Comparison of ENCODE assay signal across 24 mouse cellular contexts in the genomic region with DNA sequence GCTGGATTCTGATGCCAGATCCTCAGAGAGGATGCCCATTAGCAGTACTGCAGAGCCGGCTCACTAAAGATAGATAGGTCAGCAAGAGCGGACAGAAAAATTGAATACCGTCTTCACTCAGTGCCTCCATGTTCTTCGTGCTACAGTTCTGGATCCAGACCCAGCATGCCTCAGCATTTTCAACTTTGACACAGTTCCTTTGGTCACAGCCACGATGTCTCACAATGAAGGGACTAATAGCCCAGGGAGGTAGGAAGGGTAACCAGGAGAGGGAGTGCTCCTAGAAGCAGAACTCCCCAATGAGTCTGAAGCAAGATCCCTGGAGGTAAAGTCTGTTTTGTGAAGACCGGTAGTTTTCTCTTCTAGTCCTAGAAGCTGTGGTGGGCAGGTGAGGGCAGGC. TPM values are rescaled to one million over a fixed set of nuclear protein-coding genes. Genes with fewer than 3 reads are reported as not detected.
DNase-seq lines count a peak whose midpoint lies in the region; ATAC-seq and TF ChIP-seq lines count a peak whose summit lies in the region.
"Had no signal": no experiment of that assay in that cellular context is flagged by ENCODE, and none has a peak within 500 bp of the region (broad histone marks: within the 10 kb centered on the region; RNA-seq: fewer than 3 reads in every experiment).

No protein-coding gene starts in this region.

- no peaks in the 10 kb centered on the region for H3K27me3 ChIP-seq in heart, embryonic 10.5 days (ENCODE audit: insufficient read depth, poor library complexity, severe bottlenecking)
- H3K27me3 ChIP-seq in hindbrain, embryonic 10.5 days (ENCODE audit: insufficient read depth, poor library complexity, severe bottlenecking): no peaks in the 10 kb centered on the region
- H3K27me3 ChIP-seq in hindbrain, embryonic 11.5 days (ENCODE audit: control insufficient read depth, insufficient read depth, low read length): no peaks in the 10 kb centered on the region
- no peaks in the 10 kb centered on the region for H3K27me3 ChIP-seq in midbrain, embryonic 11.5 days (ENCODE audit: control insufficient read depth, insufficient read depth, low read length)
- H3K27me3 ChIP-seq in midbrain, embryonic 13.5 days: no peaks in the 10 kb centered on the region
- no peaks in the 10 kb centered on the region for H3K27me3 ChIP-seq in stomach, postnatal 0 days (ENCODE audit: control insufficient read depth, insufficient read depth, low read length)
- H3K27me3 ChIP-seq: CH12.LX; forebrain, embryonic 15.5 days; hindbrain, embryonic 13.5 days; liver, embryonic 12.5 days; stomach, embryonic 15.5 days had no signal

- H3K4me3 ChIP-seq in heart, embryonic 10.5 days: no peak overlapping the region
- no peak overlapping the region for H3K4me3 ChIP-seq in hindbrain, embryonic 10.5 days
- H3K4me3 ChIP-seq in hindbrain, embryonic 11.5 days (ENCODE audit: low read depth, low read length): no peak overlapping the region
- no peak overlapping the region for H3K4me3 ChIP-seq in midbrain, embryonic 11.5 days (ENCODE audit: low read depth, low read length)
- H3K4me3 ChIP-seq in midbrain, embryonic 13.5 days (replicated peaks): no peak overlapping the region
- H3K4me3 ChIP-seq in stomach, postnatal 0 days (ENCODE audit: low read depth, low read length): no peak overlapping the region
- H3K4me3 ChIP-seq: erythroblast, embryonic 14.5 days; forebrain, embryonic 15.5 days; hindbrain, embryonic 13.5 days; left cerebral cortex, adult 2 months; liver, embryonic 12.5 days; stomach, embryonic 15.5 days had no signal

- no peak for DNase-seq in heart, embryonic 10.5 days (ENCODE audit: low spot score)
- DNase-seq in heart, postnatal 10 days: no peak
- no peak for DNase-seq in hindbrain, embryonic 10.5 days (ENCODE audit: low spot score)
- no peak for DNase-seq in hindbrain, embryonic 11.5 days (ENCODE audit: low spot score)
- peak; percentile 69 for DNase-seq in midbrain, embryonic 11.5 days (ENCODE audit: low spot score, missing footprints)
- no peak for DNase-seq in stomach, postnatal 0 days (ENCODE audit: low spot score)
- DNase-seq in layer of hippocampus, postnatal 10 days (ENCODE audit: low spot score in 2 of 2): no peak
- DNase-seq: adrenal gland, postnatal 25 days; cerebellum, adult 2 months; gastrocnemius, postnatal 36 days; kidney, adult 8-10 months; kidney, postnatal 25 days; left cerebral cortex, postnatal 4 days; lung, postnatal 10 days; right cerebral cortex, postnatal 25 days had no signal

- peak overlapping the region; percentile 89 for H3K27ac ChIP-seq in heart, embryonic 10.5 days
- 0 out of 2 replicates have a peak overlapping the region, but pooled peaks have one; percentile 35 for H3K27ac ChIP-seq in hindbrain, embryonic 10.5 days
- no peak overlapping the region for H3K27ac ChIP-seq in hindbrain, embryonic 11.5 days (ENCODE audit: low read depth, low read length)
- no peak overlapping the region for H3K27ac ChIP-seq in midbrain, embryonic 11.5 days (ENCODE audit: low read depth, low read length)
- H3K27ac ChIP-seq in midbrain, embryonic 13.5 days: no peak overlapping the region
- no peak overlapping the region for H3K27ac ChIP-seq in stomach, postnatal 0 days (replicated peaks)
- H3K27ac ChIP-seq: forebrain, embryonic 15.5 days; hindbrain, embryonic 13.5 days; left cerebral cortex, adult 2 months; liver, embryonic 12.5 days had no signal

- H3K9me3 ChIP-seq in heart, embryonic 10.5 days: no peaks in the 10 kb centered on the region
- H3K9me3 ChIP-seq in hindbrain, embryonic 10.5 days: no peaks in the 10 kb centered on the region
- H3K9me3 ChIP-seq in hindbrain, embryonic 11.5 days (ENCODE audit: control insufficient read depth, low read length): no peaks in the 10 kb centered on the region
- H3K9me3 ChIP-seq in midbrain, embryonic 11.5 days (ENCODE audit: control insufficient read depth, low read length): no peaks in the 10 kb centered on the region
- H3K9me3 ChIP-seq in midbrain, embryonic 13.5 days: no peaks in the 10 kb centered on the region
- H3K9me3 ChIP-seq in stomach, postnatal 0 days (ENCODE audit: control insufficient read depth, low read length): no peaks in the 10 kb centered on the region
- H3K9me3 ChIP-seq: forebrain, embryonic 15.5 days; hindbrain, embryonic 13.5 days; liver, embryonic 12.5 days; stomach, embryonic 15.5 days had no signal

- H3K36me3 ChIP-seq in heart, embryonic 10.5 days: no peaks in the 10 kb centered on the region
- no peaks in the 10 kb centered on the region for H3K36me3 ChIP-seq in hindbrain, embryonic 10.5 days
- no peaks in the 10 kb centered on the region for H3K36me3 ChIP-seq in hindbrain, embryonic 11.5 days (ENCODE audit: control insufficient read depth, insufficient read depth, low read length)
- H3K36me3 ChIP-seq in midbrain, embryonic 11.5 days (ENCODE audit: control insufficient read depth, insufficient read depth, low read length): no peaks in the 10 kb centered on the region
- H3K36me3 ChIP-seq in midbrain, embryonic 13.5 days: no peaks in the 10 kb centered on the region
- H3K36me3 ChIP-seq in stomach, postnatal 0 days (ENCODE audit: control insufficient read depth, insufficient read depth, low read length): no peaks in the 10 kb centered on the region
- H3K36me3 ChIP-seq: forebrain, embryonic 15.5 days; hindbrain, embryonic 13.5 days; liver, embryonic 12.5 days; stomach, embryonic 15.5 days had no signal

- TF ChIP-seq CTCF in stomach, postnatal 0 days (IDR thresholded peaks at IDR 0.05; ENCODE audit: low read depth): peak; percentile 12; the same call in 1 of the 2 replicates

- no peak overlapping the region for H3K9ac ChIP-seq in hindbrain, embryonic 11.5 days (ENCODE audit: low read depth, low read length)
- H3K9ac ChIP-seq in midbrain, embryonic 11.5 days (ENCODE audit: low read length): no peak overlapping the region
- H3K9ac ChIP-seq in midbrain, embryonic 13.5 days (replicated peaks): no peak overlapping the region
- no peak overlapping the region for H3K9ac ChIP-seq in stomach, postnatal 0 days (ENCODE audit: low read length)
- H3K9ac ChIP-seq: forebrain, embryonic 15.5 days; hindbrain, embryonic 13.5 days; liver, embryonic 12.5 days; stomach, embryonic 15.5 days had no signal

- no peak for TF ChIP-seq EP300 in stomach, postnatal 0 days (optimal IDR thresholded peaks at IDR 0.05)

- 67% methylated on average over 6 of the region's 6 CpGs for WGBS in heart, embryonic 10.5 days
- 80% methylated on average over 6 of the region's 6 CpGs for WGBS in hindbrain, embryonic 10.5 days
- 86% methylated on average over 6 of the region's 6 CpGs for WGBS in hindbrain, embryonic 11.5 days
- 77% methylated on average over 6 of the region's 6 CpGs for WGBS in midbrain, embryonic 11.5 days
- 82% methylated on average over 6 of the region's 6 CpGs for WGBS in midbrain, embryonic 13.5 days
- 75% methylated on average over 6 of the region's 6 CpGs for WGBS in stomach, postnatal 0 days

- H3K4me2 ChIP-seq in hindbrain, embryonic 11.5 days (replicated peaks; ENCODE audit: low read depth, low read length): no peak overlapping the region
- no peak overlapping the region for H3K4me2 ChIP-seq in midbrain, embryonic 11.5 days
- no peak overlapping the region for H3K4me2 ChIP-seq in midbrain, embryonic 13.5 days (replicated peaks)
- H3K4me2 ChIP-seq in stomach, postnatal 0 days (replicated peaks; ENCODE audit: low read depth): no peak overlapping the region
- H3K4me2 ChIP-seq: forebrain, embryonic 15.5 days; hindbrain, embryonic 13.5 days; liver, embryonic 12.5 days; stomach, embryonic 15.5 days had no signal

- peaks cover 60% of the 10 kb centered on the region for H3K4me1 ChIP-seq in heart, embryonic 10.5 days
- peaks cover 31% of the 10 kb centered on the region for H3K4me1 ChIP-seq in hindbrain, embryonic 10.5 days (replicated peaks)
- no peaks in the 10 kb centered on the region for H3K4me1 ChIP-seq in hindbrain, embryonic 11.5 days (replicated peaks; ENCODE audit: control insufficient read depth, insufficient read depth, low read length)
- peaks cover 7% of the 10 kb centered on the region for H3K4me1 ChIP-seq in midbrain, embryonic 11.5 days (ENCODE audit: control insufficient read depth, insufficient read depth, low read length)
- peaks cover 8% of the 10 kb centered on the region for H3K4me1 ChIP-seq in midbrain, embryonic 13.5 days (replicated peaks)
- H3K4me1 ChIP-seq in stomach, postnatal 0 days (replicated peaks; ENCODE audit: control insufficient read depth, insufficient read depth): peaks cover 16% of the 10 kb centered on the region

- intact Hi-C loops in heart, postnatal 10 days (cut with DNase I): loop anchor here (2.0 kb wide), 1 partner anchor 32 kb away; no protein-coding TSS in a partner anchor

- ATAC-seq in hindbrain, embryonic 11.5 days (ENCODE audit: low FRiP score): no peak
- no peak for ATAC-seq in midbrain, embryonic 11.5 days (ENCODE audit: low FRiP score)
- ATAC-seq in midbrain, embryonic 13.5 days: no peak
- no peak for ATAC-seq in stomach, postnatal 0 days (ENCODE audit: low FRiP score, low TSS enrichment)
- ATAC-seq: forebrain, embryonic 15.5 days; inflammation-experienced regulatory T-cells, adult 6 months; liver, embryonic 12.5 days had no signal

RNA-seq across cellular contexts. Expression of gene Rock2, which starts 26.1 kb away (rescaled TPM):
- 16.9 and 19.6 TPM in 2 replicates for polyA plus RNA-seq in heart, embryonic 10.5 days (2016; fragmentation: Nextera tagmentation; extraction: Ambion mirVana)
- 10 to 100 TPM; 90.0 to 93.5 TPM for total RNA-seq in heart, postnatal 10 days (2021)
- 9.0 and 12.0 TPM in 2 replicates for polyA plus RNA-seq in hindbrain, embryonic 10.5 days (2016; fragmentation: Nextera tagmentation; extraction: Ambion mirVana)
- polyA plus RNA-seq in hindbrain, embryonic 11.5 days (2014; fragmentation: Nextera tagmentation; extraction: Ambion mirVana): 15.4 and 17.9 TPM in 2 replicates
- polyA plus RNA-seq in midbrain, embryonic 11.5 days (2014; fragmentation: Nextera tagmentation; extraction: Ambion mirVana): 14.4 and 14.9 TPM in 2 replicates
- 14.4 and 15.7 TPM in 2 replicates for polyA plus RNA-seq in midbrain, embryonic 13.5 days (2015; fragmentation: Nextera tagmentation; extraction: Ambion mirVana)
- 12.1 and 13.3 TPM in 2 replicates for polyA plus RNA-seq in stomach, postnatal 0 days (2015; fragmentation: Nextera tagmentation; extraction: Ambion mirVana)
- total RNA-seq in layer of hippocampus, postnatal 10 days (2021): 10 to 100 TPM; 79.1 to 79.4 TPM

RNA-seq across cellular contexts. Expression of gene E2f6, which starts 57.9 kb away (rescaled TPM):
- 52.8 and 63.4 TPM in 2 replicates for polyA plus RNA-seq in heart, embryonic 10.5 days (2016; fragmentation: Nextera tagmentation; extraction: Ambion mirVana)
- total RNA-seq in heart, postnatal 10 days (2021): 10 to 100 TPM; 52.7 to 58.7 TPM
- polyA plus RNA-seq in hindbrain, embryonic 10.5 days (2016; fragmentation: Nextera tagmentation; extraction: Ambion mirVana): 65.4 TPM in 2 replicates
- polyA plus RNA-seq in hindbrain, embryonic 11.5 days (2014; fragmentation: Nextera tagmentation; extraction: Ambion mirVana): 75.3 and 76.5 TPM in 2 replicates
- polyA plus RNA-seq in midbrain, embryonic 11.5 days (2014; fragmentation: Nextera tagmentation; extraction: Ambion mirVana): 83.8 and 85.1 TPM in 2 replicates
- polyA plus RNA-seq in midbrain, embryonic 13.5 days (2015; fragmentation: Nextera tagmentation; extraction: Ambion mirVana): 46.7 and 49.5 TPM in 2 replicates
- polyA plus RNA-seq in stomach, postnatal 0 days (2015; fragmentation: Nextera tagmentation; extraction: Ambion mirVana): 12.5 and 12.7 TPM in 2 replicates
- total RNA-seq in layer of hippocampus, postnatal 10 days (2021): 10 to 100 TPM; 23.2 to 24.5 TPM

Comparison
In these comparisons a context has a peak if more than half of its experiments do, and no peak if none do; other contexts are left out.
1. H3K27ac ChIP-seq: peak in heart, embryonic 10.5 days (single experiment) and hindbrain, embryonic 10.5 days (single experiment); none in hindbrain, embryonic 11.5 days (single experiment), midbrain, embryonic 11.5 days (single experiment), midbrain, embryonic 13.5 days (single experiment) and stomach, postnatal 0 days (single experiment).